Mouse (Mus musculus) cerebellum, adult 2 months (tissue): ENCODE measurements around the gene Gm28230. TPM values are rescaled to one million over a fixed set of nuclear protein-coding genes. Genes with fewer than 3 reads are reported as not detected.

Experiments
- DNase-seq, 2 experiments: peaks; one replicate each; pipeline ENCODE4 v3.0.0; 2021
- H3K27ac ChIP-seq: fragments of 200-500 bp; 2 replicates; pipeline ENCODE4 v1.5.1; 2012; ENCODE audit warnings: low read length, control low read depth, inconsistent platforms; ENCODE audit not compliant: insufficient read depth
- H3K27me3 ChIP-seq: fragments of 200-500 bp; 2 replicates; pipeline ENCODE4 v1.6.1; 2012; ENCODE audit warnings: inconsistent platforms, mild to moderate bottlenecking, low read length, moderate library complexity; ENCODE audit not compliant: control insufficient read depth, insufficient read depth
- H3K4me1 ChIP-seq: fragments of 200-500 bp; 2 replicates; pipeline ENCODE4 v1.6.1; 2011; ENCODE audit warnings: low read length; ENCODE audit not compliant: control insufficient read depth, insufficient read depth
- H3K4me3 ChIP-seq: fragments of 200-500 bp; replicated peaks from 2 replicates; pipeline ENCODE3; 2011; ENCODE audit warnings: mild to moderate bottlenecking, low read depth, low read length, control low read depth; ENCODE audit not compliant: insufficient read depth
- CTCF ChIP-seq: fragments of 200-500 bp; IDR thresholded peaks from 2 replicates; pipeline ENCODE4 v1.5.1; 2011; ENCODE audit warnings: low read depth, mild to moderate bottlenecking, control low read depth, low read length, moderate library complexity, borderline replicate concordance; ENCODE audit not compliant: insufficient read depth
- POLR2A ChIP-seq: fragments of 200-500 bp; IDR thresholded peaks from 2 replicates; pipeline ENCODE4 v1.6.1; 2011; ENCODE audit warnings: low read length, control low read depth, borderline replicate concordance; ENCODE audit not compliant: insufficient read depth
- WGBS: fragments of 180-500 bp; shearing (Covaris S2); methylation state at CpG from one replicate; pipeline ENCODE4 v1.1.7; 2018; 5-methylcytosine and 5-hydroxymethylcytosine counted together
- polyA plus RNA-seq: library from polyadenylated mRNA; depleted of rRNA; stranded (reverse); fragments of >200 nt; gene quantifications from 2 replicates; pipeline ENCODE4 v1.2.3, GENCODE M21; 2012

Gene Gm28230
- polyA plus RNA-seq, 1 experiment, result 0.16 TPM

- no peak for TF ChIP-seq CTCF
- TF ChIP-seq POLR2A, result no peak
- peaks cover 26% of the 10 kb centered on the region for H3K27me3 ChIP-seq
- H3K27ac ChIP-seq, result no peak overlapping the region
- 2% methylated on average over 65 of the region's 66 CpGs for WGBS
- no peak for DNase-seq
- no peaks in the 10 kb centered on the region for H3K4me1 ChIP-seq
- no peak overlapping the region for H3K4me3 ChIP-seq
Observed at GRCm38 (mm10) chr2:74704999-74705466, 21.5 kb upstream of the Gm28230 start.

GRCm38 (mm10) chr2:74705467-74706089 lies 20.9 kb upstream of the Gm28230 start:
- TF ChIP-seq CTCF (no peak), POLR2A (no peak)
- no peak overlapping the region for H3K4me3 ChIP-seq
- 2% methylated on average over 73 of the region's 85 CpGs for WGBS
- H3K27me3 ChIP-seq, result peaks cover 26% of the 10 kb centered on the region
- no peaks in the 10 kb centered on the region for H3K4me1 ChIP-seq
- H3K27ac ChIP-seq, result no peak overlapping the region
- DNase-seq, result peak in 1 of 2 experiments; percentile 9

- 5% methylated on average over 13 of the region's 13 CpGs for WGBS
- H3K4me1 ChIP-seq, result no peaks in the 10 kb centered on the region
- no peak overlapping the region for H3K27ac ChIP-seq
- no peak for TF ChIP-seq POLR2A
- TF ChIP-seq CTCF, result no peak
- no peak for DNase-seq
- no peak overlapping the region for H3K4me3 ChIP-seq
- peaks cover 25% of the 10 kb centered on the region for H3K27me3 ChIP-seq
Observed at GRCm38 (mm10) chr2:74706393-74706960, 20.1 kb upstream of the Gm28230 start.

GRCm38 (mm10) chr2:74707599-74707998 lies 18.9 kb upstream of the Gm28230 start:
- DNase-seq, result no peak
- 12% methylated on average over 7 of the region's 7 CpGs for WGBS
- no peak overlapping the region for H3K4me3 ChIP-seq
- no peak overlapping the region for H3K27ac ChIP-seq
- H3K4me1 ChIP-seq, result no peaks in the 10 kb centered on the region
- peaks cover 28% of the 10 kb centered on the region for H3K27me3 ChIP-seq
- TF ChIP-seq POLR2A, result no peak
- no peak for TF ChIP-seq CTCF

GRCm38 (mm10) chr2:74708676-74709075 lies 17.9 kb upstream of the Gm28230 start:
- DNase-seq, result no peak

GRCm38 (mm10) chr2:74709465-74710419 lies 16.8 kb upstream of the Gm28230 start:
- Histone ChIP-seq H3K27ac (no peak overlapping the region), H3K4me3 (no peak overlapping the region), H3K4me1 (no peaks in the 10 kb centered on the region), H3K27me3 (peaks cover 27% of the 10 kb centered on the region)
- DNase-seq, result no peak
- TF ChIP-seq CTCF, result no peak
- 8% methylated on average over 5 of the region's 5 CpGs for WGBS

More at GRCm38 (mm10) chr2:74708676-74709075, 17.9 kb upstream of the Gm28230 start:
- H3K27me3 ChIP-seq, result peaks cover 27% of the 10 kb centered on the region
- no peak overlapping the region for H3K4me3 ChIP-seq
- 10% methylated on average over 4 of the region's 4 CpGs for WGBS
- H3K4me1 ChIP-seq, result no peaks in the 10 kb centered on the region
- TF ChIP-seq CTCF (no peak), POLR2A (no peak)
- H3K27ac ChIP-seq, result no peak overlapping the region

GRCm38 (mm10) chr2:74710929-74711543 lies 15.5 kb upstream of the Gm28230 start:
- Histone ChIP-seq H3K4me1 (no peaks in the 10 kb centered on the region), H3K27me3 (peaks cover 17% of the 10 kb centered on the region; the same call in 1 of the 2 replicates), H3K4me3 (no peak overlapping the region), H3K27ac (no peak overlapping the region)
- WGBS, result 2% methylated on average over 16 of the region's 16 CpGs
- DNase-seq, result no peak
- no peak for TF ChIP-seq POLR2A
- TF ChIP-seq CTCF, result no peak
